Mouse (Mus musculus): Measurements from ENCODE around the gene Fbxo8.

The Fbxo8 gene

GRCm38 (mm10) chr8:56550558-56551360 is at the start of gene Fbxo8, which contains the start of gene Cep44:
Fbxo8 (plus strand) TSS chr8:56551090.
Cep44 (minus strand) TSS chr8:56551047.
- CTCF ChIA-PET, result no interaction called here

DNA sequence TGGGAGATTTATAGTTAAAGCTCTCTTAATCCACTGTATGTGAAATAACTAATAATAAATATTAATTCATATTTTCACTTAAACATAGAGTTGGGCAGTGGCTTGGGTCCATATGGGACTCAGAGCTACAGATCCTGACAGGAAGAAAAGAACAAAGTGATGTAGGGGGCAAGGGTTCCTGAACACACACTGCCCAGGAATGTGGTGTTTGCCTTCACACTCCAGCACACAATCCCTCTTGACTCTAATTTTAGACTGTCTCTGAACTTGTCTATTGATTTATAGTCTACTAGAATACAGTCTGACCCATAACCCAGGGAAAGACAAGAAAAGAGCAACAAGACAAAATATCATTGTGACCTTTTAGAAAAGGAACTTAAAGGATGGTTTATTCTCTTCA is 49.0 kb upstream of the Fbxo8 start:
- CTCF ChIA-PET, result no interaction called here

GRCm38 (mm10) chr8:56508318-56508951 is 42.5 kb upstream of the Fbxo8 start:
- CTCF ChIA-PET, result no interaction called here

DNA sequence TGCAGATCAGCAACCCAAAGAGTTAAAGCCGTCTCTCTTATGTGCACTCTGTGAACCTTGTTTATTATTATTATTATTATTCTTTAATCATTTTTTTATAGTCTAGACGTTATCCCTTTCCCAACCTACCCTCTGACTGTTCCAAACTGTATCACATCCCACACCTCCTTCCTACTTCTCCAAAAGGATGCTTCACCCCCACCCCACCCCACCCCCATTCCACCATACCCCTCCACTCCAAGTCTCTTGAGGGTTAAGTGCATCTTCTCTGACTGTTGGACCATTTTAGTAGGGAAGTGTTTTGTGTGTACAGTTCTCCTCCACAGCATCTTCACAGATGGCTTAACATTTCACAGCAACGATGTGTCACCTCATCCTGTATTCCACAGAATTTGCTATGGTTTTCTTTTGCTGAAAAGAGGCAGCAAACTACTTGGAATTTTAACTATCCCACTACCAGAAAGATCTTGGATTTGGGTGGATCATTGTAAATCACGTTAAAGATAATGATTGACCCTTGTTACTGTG is 41.9 kb upstream of the Fbxo8 start:
- CTCF ChIA-PET, result no interaction called here

DNA sequence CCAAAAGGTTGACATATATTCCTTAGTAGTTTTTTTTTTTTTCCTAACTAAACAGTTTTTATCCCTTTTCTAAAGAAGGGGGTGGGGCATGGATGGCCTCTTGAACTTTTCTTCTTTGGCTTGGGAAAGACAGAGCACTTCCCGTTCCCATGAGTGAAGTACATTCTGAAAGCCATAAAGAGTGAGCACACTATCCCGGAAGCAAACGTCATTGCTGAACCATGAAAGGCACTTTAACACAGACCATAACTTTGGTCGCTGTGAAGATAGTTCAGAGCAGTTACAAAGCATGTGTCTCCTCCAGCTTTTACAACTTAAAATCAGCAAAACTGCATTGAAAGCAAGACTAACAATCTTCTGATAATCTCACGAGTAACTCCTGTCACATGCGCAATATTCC is 32.0 kb upstream of the Fbxo8 start:
- CTCF ChIA-PET, result interaction anchor here (0.7 kb wide), 1 partner anchor 309 kb away, joined by 5 read pairs; no protein-coding TSS in a partner anchor

GRCm38 (mm10) chr8:56520249-56520648 is 30.6 kb upstream of the Fbxo8 start:
- CTCF ChIA-PET, result no interaction called here

DNA sequence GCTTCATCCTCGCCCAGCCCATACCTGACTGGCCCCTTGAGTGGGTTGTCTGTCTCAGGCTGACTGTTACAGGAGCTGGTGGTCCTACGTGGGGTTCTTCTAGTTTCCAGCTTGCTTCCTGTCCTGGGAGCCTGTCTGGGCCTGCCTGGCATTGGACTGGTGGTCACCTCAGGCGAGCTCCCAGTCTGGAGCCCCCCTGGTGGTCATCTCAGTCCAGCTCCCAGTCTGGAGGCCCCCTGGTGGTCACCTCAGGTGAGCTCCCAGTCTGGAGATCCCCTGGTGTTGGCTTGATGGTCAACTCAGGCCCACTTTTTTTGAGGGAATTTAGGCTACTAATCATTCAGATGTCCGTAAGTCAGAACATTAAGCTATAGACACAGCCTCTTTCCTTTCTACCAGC is 29.8 kb upstream of the Fbxo8 start:
- CTCF ChIA-PET, result no interaction called here

- CTCF ChIA-PET, result no interaction called here
Measured at GRCm38 (mm10) chr8:56528869-56529268, 22.0 kb upstream of the Fbxo8 start.

DNA sequence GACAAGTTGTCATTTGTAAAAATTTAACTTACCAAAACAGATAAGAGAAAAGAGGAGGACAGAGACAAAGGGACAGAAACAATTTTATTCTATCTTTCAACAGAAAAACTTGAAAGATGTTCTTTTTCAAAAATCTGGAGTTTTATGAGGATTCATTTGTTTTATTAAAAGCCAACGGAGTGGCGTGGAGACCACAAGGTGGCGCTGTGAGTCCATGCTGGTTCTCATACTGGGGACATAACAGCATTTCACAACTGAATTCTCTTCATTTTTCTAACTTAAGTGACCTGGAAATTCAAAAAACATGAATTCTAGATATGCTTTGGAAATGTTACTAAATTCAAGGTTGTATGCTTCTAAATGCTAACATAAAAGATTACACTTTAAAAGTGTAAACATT is 20.5 kb upstream of the Fbxo8 start:
- CTCF ChIA-PET, result no interaction called here

- CTCF ChIA-PET, result no interaction called here
Measured at GRCm38 (mm10) chr8:56540706-56541105, 10.2 kb upstream of the Fbxo8 start.

DNA sequence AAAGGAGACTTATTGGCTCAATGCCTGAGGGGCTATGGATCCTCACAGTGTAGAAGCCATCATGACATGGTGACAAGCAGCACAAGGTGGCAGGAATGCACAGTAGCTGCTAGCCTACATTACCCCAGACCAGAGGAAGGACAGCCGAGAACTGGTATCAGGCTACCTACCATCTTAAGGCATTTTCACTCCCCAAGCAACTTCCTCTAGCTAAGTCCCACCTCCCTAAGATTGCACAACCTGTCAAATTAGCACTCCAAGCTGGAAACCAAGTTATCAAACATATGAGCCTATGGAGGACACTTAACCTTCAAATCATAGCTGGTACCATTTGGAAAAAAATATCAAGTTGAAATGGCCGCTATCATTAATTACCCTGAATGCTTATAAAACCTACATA is 3.0 kb upstream of the Fbxo8 start:
- CTCF ChIA-PET, result no interaction called here

- CTCF ChIA-PET, result no interaction called here
Measured at GRCm38 (mm10) chr8:56551361-56551852, 517 bp downstream of the Fbxo8 start.

- CTCF ChIA-PET, result interaction anchor here (0.6 kb wide), 1 partner anchor 1897 kb away, joined by 3 read pairs; no protein-coding TSS in a partner anchor
Measured at GRCm38 (mm10) chr8:56552045-56552444, 1.2 kb downstream of the Fbxo8 start.

DNA sequence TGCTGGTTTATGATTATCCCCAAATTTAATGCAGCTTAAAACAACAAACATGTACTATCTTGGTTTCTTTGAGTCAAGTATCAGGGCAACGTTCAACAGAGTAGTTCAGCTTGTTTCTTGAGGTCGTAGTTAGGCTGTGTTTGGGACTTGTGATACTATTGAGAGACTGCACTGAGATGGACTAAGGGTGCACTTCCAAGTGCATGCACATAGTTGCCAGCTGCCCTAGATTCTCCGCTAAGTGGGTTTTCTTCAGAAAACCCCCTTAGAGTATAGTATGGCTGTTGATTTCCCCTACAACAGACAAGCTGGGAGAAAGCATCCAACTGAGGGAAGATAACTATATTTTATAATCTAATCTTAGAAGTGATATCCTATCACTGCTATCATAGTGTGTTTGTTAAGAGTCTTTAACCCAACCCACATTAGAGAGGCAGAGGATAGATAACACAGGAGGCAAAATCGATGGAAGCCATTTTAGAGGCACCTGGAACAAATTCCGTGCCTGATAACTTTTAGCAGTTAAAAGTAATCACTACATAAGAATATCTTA is 1.7 kb downstream of the Fbxo8 start:
- CTCF ChIA-PET, result interaction anchor here (0.6 kb wide), 1 partner anchor 1898 kb away, joined by 3 read pairs; no protein-coding TSS in a partner anchor

DNA sequence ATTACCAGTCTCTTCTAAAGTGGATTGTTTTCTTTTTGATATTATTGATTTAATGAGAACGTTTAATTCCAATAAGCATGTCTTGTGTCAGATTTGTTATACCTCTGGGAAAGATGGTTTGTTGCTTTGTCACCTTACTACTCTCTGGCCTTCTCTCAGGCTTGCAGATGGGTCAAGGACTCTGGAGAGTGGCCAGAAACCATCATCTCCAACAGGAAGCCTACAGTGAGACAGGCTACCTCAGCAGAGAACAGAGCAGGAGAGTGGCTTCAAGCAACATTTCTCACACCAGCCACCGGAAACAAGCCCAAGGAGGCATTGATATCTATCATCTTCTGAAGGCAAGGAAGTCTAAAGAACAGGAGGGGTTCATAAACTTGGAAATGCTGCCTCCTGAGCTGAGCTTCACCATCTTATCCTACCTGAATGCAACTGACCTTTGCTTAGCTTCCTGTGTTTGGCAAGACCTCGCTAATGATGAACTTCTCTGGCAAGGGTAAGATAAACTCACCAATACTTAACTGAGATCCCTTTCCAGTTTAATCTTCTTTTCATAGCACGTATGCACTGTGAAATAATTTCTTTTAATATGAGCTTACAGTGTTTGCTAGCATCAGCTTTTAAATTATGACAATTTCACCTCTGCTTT is 13.6 kb downstream of the Fbxo8 start:
- CTCF ChIA-PET, result interaction anchor here (0.7 kb wide), 1 partner anchor 51 kb away, joined by 3 read pairs; no protein-coding TSS in a partner anchor

GRCm38 (mm10) chr8:56566856-56567255 is 16.0 kb downstream of the Fbxo8 start:
- CTCF ChIA-PET, result interaction anchor here (0.9 kb wide), 1 partner anchor 10 kb away, joined by 5 read pairs; no protein-coding TSS in a partner anchor

DNA sequence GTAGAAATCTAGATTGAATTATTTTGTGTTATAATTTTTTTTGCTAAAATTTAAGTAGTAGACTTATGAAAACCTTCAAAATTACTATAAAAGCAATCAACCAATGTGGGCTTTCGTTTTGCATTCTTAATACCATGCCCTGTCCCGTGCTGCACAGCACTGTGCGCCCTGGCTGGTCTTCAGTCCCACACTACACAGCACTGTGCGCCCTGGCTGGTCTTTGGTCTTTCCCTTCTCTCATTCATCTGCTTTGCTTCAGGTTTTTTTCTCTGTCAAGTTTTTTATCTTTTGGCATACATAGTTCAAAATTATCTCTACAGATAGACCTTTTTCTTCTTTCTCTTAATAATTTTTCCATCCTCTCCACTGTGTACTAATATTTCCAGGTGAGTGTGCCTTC is 30.0 kb downstream of the Fbxo8 start:
- CTCF ChIA-PET, result no interaction called here

- CTCF ChIA-PET, result interaction anchor here (0.6 kb wide), 1 partner anchor 33 kb away, joined by 3 read pairs; no protein-coding TSS in a partner anchor
Measured at GRCm38 (mm10) chr8:56582841-56583240, 32.0 kb downstream of the Fbxo8 start.

DNA sequence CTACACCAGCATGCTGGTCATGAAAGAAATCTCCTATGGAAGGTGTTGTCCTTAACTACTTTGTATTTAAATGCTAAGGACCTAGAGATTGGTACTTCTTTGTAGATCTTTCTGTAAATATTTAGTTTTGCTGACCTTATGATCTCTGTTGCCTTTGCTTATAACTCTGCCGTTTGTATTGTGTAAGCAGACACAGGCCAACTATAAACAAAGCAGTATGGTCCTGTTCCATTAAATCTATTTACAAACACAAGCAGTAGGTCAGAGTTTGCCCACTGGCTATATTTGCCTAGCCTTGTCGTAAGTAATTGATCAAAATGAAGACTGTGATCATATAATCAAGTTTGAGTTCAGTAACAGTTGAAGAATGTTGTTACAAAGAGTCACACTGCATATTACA is 38.1 kb downstream of the Fbxo8 start:
- CTCF ChIA-PET, result no interaction called here

- CTCF ChIA-PET, result no interaction called here
Measured at GRCm38 (mm10) chr8:56591084-56591483, 40.2 kb downstream of the Fbxo8 start.

DNA sequence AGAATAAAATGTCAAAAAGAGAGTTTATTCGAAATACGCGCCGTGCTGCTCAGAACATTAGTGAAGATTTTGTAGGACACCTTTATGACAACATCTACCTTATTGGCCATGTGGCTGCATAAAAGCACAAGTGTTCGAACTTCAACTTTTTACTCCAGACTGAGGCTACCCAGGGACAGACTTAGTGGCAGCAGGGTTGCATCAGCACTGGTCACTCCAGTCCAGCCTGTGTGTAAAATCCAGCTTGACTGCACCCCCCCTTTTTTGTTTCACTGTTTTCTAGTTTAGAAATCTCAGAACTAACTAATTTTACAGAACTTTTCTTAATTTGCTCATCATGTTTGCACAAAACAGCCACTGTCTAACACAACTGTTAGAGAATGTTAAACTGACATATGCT is 40.6 kb downstream of the Fbxo8 start:
- CTCF ChIA-PET, result no interaction called here

DNA sequence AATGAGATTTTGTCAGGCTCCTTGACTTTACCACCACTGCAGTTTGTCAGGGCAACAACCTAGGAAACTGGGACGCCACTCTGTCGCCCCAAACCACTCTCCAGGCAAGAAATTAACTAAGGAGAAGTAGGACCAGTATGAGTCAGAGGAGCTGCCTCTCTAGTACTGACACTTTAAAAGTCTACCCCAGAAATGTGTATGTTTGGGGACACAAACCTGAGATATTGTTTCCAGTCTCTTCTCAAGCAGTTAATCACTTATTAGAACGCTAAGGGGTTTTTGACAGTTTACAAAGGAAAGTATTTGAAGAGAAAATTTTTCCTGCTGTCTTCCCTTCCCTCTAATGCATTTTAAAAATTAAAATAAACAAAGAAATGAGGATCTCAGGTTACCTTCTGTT is 55.6 kb downstream of the Fbxo8 start:
- CTCF ChIA-PET, result no interaction called here

All from spleen, embryonic (tissue).